9 mouse cellular contexts compared by ENCODE assay signal in the genomic region with DNA sequence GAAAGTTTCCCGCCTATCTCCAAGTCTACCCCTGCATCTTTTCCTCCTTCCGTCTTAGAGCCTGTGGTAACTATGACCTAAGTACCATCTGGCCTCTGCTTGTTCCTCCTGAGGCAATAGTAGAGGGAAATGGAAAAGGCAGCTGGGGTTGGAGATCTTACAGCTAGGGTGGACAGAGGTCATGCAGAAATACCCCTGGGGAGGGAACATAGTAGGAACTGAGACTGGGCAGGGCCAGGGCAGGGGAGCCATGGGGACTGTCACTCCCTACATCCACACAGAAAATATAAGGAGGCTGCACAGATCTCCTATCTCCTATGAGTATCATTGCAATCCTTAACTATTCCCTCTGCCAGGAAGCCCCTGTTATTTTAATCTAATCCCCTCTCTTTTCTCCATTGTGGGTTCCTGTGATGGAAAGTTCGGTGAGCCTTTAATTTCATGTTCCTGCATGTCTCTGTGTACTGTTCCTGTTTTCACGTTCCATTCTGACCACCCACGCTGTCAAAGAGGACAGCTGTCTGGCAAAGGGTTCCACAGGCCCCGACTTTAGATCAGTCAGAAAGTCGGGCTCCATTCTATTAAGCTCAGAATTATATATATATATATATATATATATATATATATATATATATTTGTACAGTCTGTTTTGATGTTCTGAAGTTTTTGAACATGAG. TPM values are rescaled to one million over a fixed set of nuclear protein-coding genes. Genes with fewer than 3 reads are reported as not detected.
DNase-seq lines count a peak whose midpoint lies in the region; ATAC-seq lines count a peak whose summit lies in the region.
"Had no signal": no experiment of that assay in that cellular context is flagged by ENCODE, and none has a peak within 500 bp of the region (broad histone marks: within the 10 kb centered on the region; RNA-seq: fewer than 3 reads in every experiment).

No protein-coding gene starts in this region.

- no peaks in the 10 kb centered on the region for H3K27me3 ChIP-seq in intestine, embryonic 16.5 days (replicated peaks; ENCODE audit: control insufficient read depth, insufficient read depth, low read length)
- H3K27me3 ChIP-seq in stomach, embryonic 15.5 days (replicated peaks): no peaks in the 10 kb centered on the region
- H3K27me3 ChIP-seq in hindbrain, embryonic 13.5 days: no peaks in the 10 kb centered on the region

- H3K4me2 ChIP-seq in intestine, embryonic 16.5 days (ENCODE audit: low read depth, low read length): no peak overlapping the region
- H3K4me2 ChIP-seq in stomach, embryonic 15.5 days: no peak overlapping the region
- no peak overlapping the region for H3K4me2 ChIP-seq in hindbrain, embryonic 13.5 days

- ATAC-seq in intestine, embryonic 16.5 days: peak; percentile 29; the same call in 1 of the 2 replicates
- no peak; the same call in 1 of the 2 replicates for ATAC-seq in stomach, embryonic 15.5 days (ENCODE audit: insufficient read depth, low FRiP score, low read depth)
- no peak for ATAC-seq in hindbrain, embryonic 13.5 days (ENCODE audit: low FRiP score)

- no peaks in the 10 kb centered on the region for H3K9me3 ChIP-seq in intestine, embryonic 16.5 days (ENCODE audit: control insufficient read depth, low read length)
- H3K9me3 ChIP-seq in stomach, embryonic 15.5 days: no peaks in the 10 kb centered on the region
- H3K9me3 ChIP-seq in hindbrain, embryonic 13.5 days: no peaks in the 10 kb centered on the region

- no peak overlapping the region for H3K4me3 ChIP-seq in intestine, embryonic 16.5 days (ENCODE audit: low read length)
- H3K4me3 ChIP-seq in stomach, embryonic 15.5 days (replicated peaks): no peak overlapping the region
- no peak overlapping the region for H3K4me3 ChIP-seq in hindbrain, embryonic 13.5 days

- DNase-seq in spleen, postnatal 36 days (ENCODE audit: low spot score in 2 of 2): peak; percentile 26 to 29
- no peak for DNase-seq in spleen, adult 18-20 months
- DNase-seq in gastrocnemius, postnatal 10 days: peak; percentile 13
- DNase-seq in c-Kit-positive CD71-positive TER-119-positive erythroid progenitor cells, embryonic 14.5 days (ENCODE audit: low spot score): no peak
- DNase-seq: cerebellum, postnatal 14 days; kidney, postnatal 25 days had no signal

- H3K9ac ChIP-seq in intestine, embryonic 16.5 days (ENCODE audit: low read depth, low read length): no peak overlapping the region
- no peak overlapping the region for H3K9ac ChIP-seq in stomach, embryonic 15.5 days
- H3K9ac ChIP-seq in hindbrain, embryonic 13.5 days: no peak overlapping the region

- WGBS in intestine, embryonic 16.5 days: 72% methylated on average over 7 of the region's 7 CpGs
- 51% methylated on average over 7 of the region's 7 CpGs for WGBS in stomach, embryonic 15.5 days
- 80% methylated on average over 7 of the region's 7 CpGs for WGBS in hindbrain, embryonic 13.5 days

- 0 out of 2 replicates have a peak overlapping the region, but pooled peaks have one; percentile 4 for H3K27ac ChIP-seq in intestine, embryonic 16.5 days (ENCODE audit: low read length)
- H3K27ac ChIP-seq in stomach, embryonic 15.5 days: peak overlapping the region; percentile 14; the same call in 1 of the 2 replicates
- no peak overlapping the region for H3K27ac ChIP-seq in hindbrain, embryonic 13.5 days

- H3K4me1 ChIP-seq in intestine, embryonic 16.5 days (ENCODE audit: control insufficient read depth, insufficient read depth, low read length): no peaks in the 10 kb centered on the region; the same call in 1 of the 2 replicates
- H3K4me1 ChIP-seq in stomach, embryonic 15.5 days: no peaks in the 10 kb centered on the region
- H3K4me1 ChIP-seq in hindbrain, embryonic 13.5 days (replicated peaks): no peaks in the 10 kb centered on the region

- H3K36me3 ChIP-seq in intestine, embryonic 16.5 days (ENCODE audit: control insufficient read depth, insufficient read depth, low read length): no peaks in the 10 kb centered on the region
- no peaks in the 10 kb centered on the region for H3K36me3 ChIP-seq in stomach, embryonic 15.5 days
- no peaks in the 10 kb centered on the region for H3K36me3 ChIP-seq in hindbrain, embryonic 13.5 days

RNA-seq across cellular contexts. Expression of a gene that starts 19.0 kb away (rescaled TPM):
- total RNA-seq in gastrocnemius, postnatal 10 days (2021): under 1 TPM; 0.42 to 0.72 TPM
- polyA plus RNA-seq in intestine, embryonic 16.5 days (2015; fragmentation: Nextera tagmentation; extraction: Ambion mirVana): 1.6 and 2.3 TPM in 2 replicates
- polyA plus RNA-seq in stomach, embryonic 15.5 days (2015; fragmentation: Nextera tagmentation; extraction: Ambion mirVana): 0.79 and 1.0 TPM in 2 replicates
- polyA plus RNA-seq in hindbrain, embryonic 13.5 days (2015; fragmentation: Nextera tagmentation; extraction: Ambion mirVana): 0.34 TPM in 1 of 2 replicates, not detected in the other

RNA-seq across cellular contexts. Expression of a gene that starts 25.4 kb away (rescaled TPM):
- total RNA-seq in gastrocnemius, postnatal 10 days (2021): under 1 TPM; 0.56 to 0.86 TPM
- polyA plus RNA-seq in intestine, embryonic 16.5 days (2015; fragmentation: Nextera tagmentation; extraction: Ambion mirVana): 109 and 110 TPM in 2 replicates
- 49.0 and 50.1 TPM in 2 replicates for polyA plus RNA-seq in stomach, embryonic 15.5 days (2015; fragmentation: Nextera tagmentation; extraction: Ambion mirVana)
- 57.4 and 62.6 TPM in 2 replicates for polyA plus RNA-seq in hindbrain, embryonic 13.5 days (2015; fragmentation: Nextera tagmentation; extraction: Ambion mirVana)

RNA-seq across cellular contexts. Expression of a gene that starts 43.7 kb away (rescaled TPM):
- 10 to 100 TPM; 75.0 to 98.1 TPM for total RNA-seq in gastrocnemius, postnatal 10 days (2021)
- polyA plus RNA-seq in intestine, embryonic 16.5 days (2015; fragmentation: Nextera tagmentation; extraction: Ambion mirVana): 469 and 470 TPM in 2 replicates
- 341 and 366 TPM in 2 replicates for polyA plus RNA-seq in stomach, embryonic 15.5 days (2015; fragmentation: Nextera tagmentation; extraction: Ambion mirVana)
- 67.8 and 72.3 TPM in 2 replicates for polyA plus RNA-seq in hindbrain, embryonic 13.5 days (2015; fragmentation: Nextera tagmentation; extraction: Ambion mirVana)

Comparison
In these comparisons a context has a peak if more than half of its experiments do, and no peak if none do; other contexts are left out.
1. DNase-seq: peak in spleen, postnatal 36 days (2 of 2) and gastrocnemius, postnatal 10 days (single experiment); none in spleen, adult 18-20 months (0 of 2) and c-Kit-positive CD71-positive TER-119-positive erythroid progenitor cells, embryonic 14.5 days (single experiment).